Mouse (Mus musculus): ENCODE results near the gene Aars2. TPM values are rescaled to one million over a fixed set of nuclear protein-coding genes. Genes with fewer than 3 reads are reported as not detected.

Gene Aars2
- polyA plus RNA-seq, 1 experiment from 2014 or later = 17.3 TPM

GRCm38 (mm10) chr17:45566031-45566359 is 59.4 kb downstream of the Aars2 start:
- Histone ChIP-seq H3K27me3 (no peaks in the 10 kb centered on the region), H3K9me3 (no peaks in the 10 kb centered on the region), H3K4me1 (peaks cover 44% of the 10 kb centered on the region), H3K4me3 (no peak overlapping the region), H3K9ac (replicated peaks) (no peak overlapping the region), H3K4me2 (replicated peaks) (no peak overlapping the region), H3K36me3 (peaks cover 54% of the 10 kb centered on the region), H3K27ac (replicated peaks) (no peak overlapping the region)
- 77% methylated on average over 1 of the region's 1 CpGs for WGBS
- ATAC-seq (replicated peaks) = no peak

GRCm38 (mm10) chr17:45566360-45567161 is 59.9 kb downstream of the Aars2 start:
- 0 out of 2 replicates have a peak overlapping the region, but pooled peaks have one; percentile 8 for H3K27ac ChIP-seq (replicated peaks)
- no peaks in the 10 kb centered on the region for H3K27me3 ChIP-seq
- no peaks in the 10 kb centered on the region for H3K9me3 ChIP-seq
- peaks cover 59% of the 10 kb centered on the region for H3K36me3 ChIP-seq
- no peak for ATAC-seq (replicated peaks)
- no peak overlapping the region for H3K9ac ChIP-seq (replicated peaks)
- WGBS = 63% methylated on average over 18 of the region's 18 CpGs
- no peak overlapping the region for H3K4me3 ChIP-seq
- peaks cover 50% of the 10 kb centered on the region for H3K4me1 ChIP-seq
- no peak overlapping the region for H3K4me2 ChIP-seq (replicated peaks)

GRCm38 (mm10) chr17:45567162-45567601 is 60.5 kb downstream of the Aars2 start:
- 24% methylated on average over 4 of the region's 4 CpGs for WGBS
- Histone ChIP-seq H3K9me3 (no peaks in the 10 kb centered on the region), H3K9ac (replicated peaks) (no peak overlapping the region), H3K27me3 (no peaks in the 10 kb centered on the region), H3K36me3 (peaks cover 61% of the 10 kb centered on the region), H3K4me1 (peaks cover 55% of the 10 kb centered on the region), H3K27ac (replicated peaks) (0 out of 2 replicates have a peak overlapping the region, but pooled peaks have one; percentile 8), H3K4me3 (no peak overlapping the region), H3K4me2 (replicated peaks) (no peak overlapping the region)
- ATAC-seq (replicated peaks) = no peak

- Histone ChIP-seq H3K4me1 (peaks cover 55% of the 10 kb centered on the region), H3K9ac (replicated peaks) (no peak overlapping the region; the same call in 1 of the 2 replicates)
These were observed 62.3 kb downstream of the Aars2 start for GRCm38 (mm10) chr17:45568990-45569389.

GRCm38 (mm10) chr17:45569999-45570398 is 63.4 kb downstream of the Aars2 start:
- H3K4me3 ChIP-seq = no peak overlapping the region
- H3K36me3 ChIP-seq = peaks cover 61% of the 10 kb centered on the region
- H3K9me3 ChIP-seq = no peaks in the 10 kb centered on the region
- no peak overlapping the region for H3K9ac ChIP-seq (replicated peaks)
- no peak overlapping the region for H3K4me2 ChIP-seq (replicated peaks)
- H3K27ac ChIP-seq (replicated peaks) = no peak overlapping the region
- no peak for ATAC-seq (replicated peaks)
- no peaks in the 10 kb centered on the region for H3K27me3 ChIP-seq
- peaks cover 55% of the 10 kb centered on the region for H3K4me1 ChIP-seq
- WGBS = 77% methylated on average over 4 of the region's 4 CpGs

More at GRCm38 (mm10) chr17:45568990-45569389, 62.3 kb downstream of the Aars2 start:
- 86% methylated on average over 12 of the region's 12 CpGs for WGBS
- Histone ChIP-seq H3K36me3 (peaks cover 61% of the 10 kb centered on the region), H3K9me3 (no peaks in the 10 kb centered on the region), H3K4me3 (no peak overlapping the region), H3K27me3 (no peaks in the 10 kb centered on the region), H3K4me2 (replicated peaks) (no peak overlapping the region), H3K27ac (replicated peaks) (no peak overlapping the region; the same call in 1 of the 2 replicates)
- ATAC-seq (replicated peaks) = no peak

Other genes with a start within 250 kb of the Aars2 start
- gene Cdc5l, start 73.1 kb upstream of the Aars2 start, polyA plus RNA-seq (2015; fragmentation: Nextera tagmentation; extraction: Ambion mirVana) = 69.5 and 74.5 TPM in 2 replicates
- 1.4 and 1.7 TPM in 2 replicates for gene Spats1, start 31.4 kb upstream of the Aars2 start, polyA plus RNA-seq (2015; fragmentation: Nextera tagmentation; extraction: Ambion mirVana)
- 4.7 and 4.8 TPM in 2 replicates for gene Tcte1, start 16.6 kb downstream of the Aars2 start, polyA plus RNA-seq (2015; fragmentation: Nextera tagmentation; extraction: Ambion mirVana)
- 34.5 and 36.2 TPM in 2 replicates for gene Tmem151b, start 42.8 kb downstream of the Aars2 start, polyA plus RNA-seq (2015; fragmentation: Nextera tagmentation; extraction: Ambion mirVana)
- gene Nfkbie, start 48.9 kb downstream of the Aars2 start, polyA plus RNA-seq (2015; fragmentation: Nextera tagmentation; extraction: Ambion mirVana) = 4.2 and 4.6 TPM in 2 replicates
- gene Slc35b2, start 57.0 kb downstream of the Aars2 start, polyA plus RNA-seq (2015; fragmentation: Nextera tagmentation; extraction: Ambion mirVana) = 97.9 and 99.8 TPM in 2 replicates
- 1,627 and 1,637 TPM in 2 replicates for gene Hsp90ab1, start 66.4 kb downstream of the Aars2 start, polyA plus RNA-seq (2015; fragmentation: Nextera tagmentation; extraction: Ambion mirVana)
- gene Slc29a1, start 92.8 kb downstream of the Aars2 start, polyA plus RNA-seq (2015; fragmentation: Nextera tagmentation; extraction: Ambion mirVana) = 62.5 and 63.7 TPM in 2 replicates
- gene Mymx, start 95.3 kb downstream of the Aars2 start, polyA plus RNA-seq (2015; fragmentation: Nextera tagmentation; extraction: Ambion mirVana) = not detected in 2 replicates
- 0.83 and 1.00 TPM in 2 replicates for gene Capn11, start 152.5 kb downstream of the Aars2 start, polyA plus RNA-seq (2015; fragmentation: Nextera tagmentation; extraction: Ambion mirVana)
- 122 and 125 TPM in 2 replicates for gene Mrpl14, start 179.5 kb downstream of the Aars2 start, polyA plus RNA-seq (2015; fragmentation: Nextera tagmentation; extraction: Ambion mirVana)
- gene Tmem63b, start 180.1 kb downstream of the Aars2 start, polyA plus RNA-seq (2015; fragmentation: Nextera tagmentation; extraction: Ambion mirVana) = 124 and 125 TPM in 2 replicates
- gene 1600014C23Rik, start 227.0 kb downstream of the Aars2 start, polyA plus RNA-seq (2015; fragmentation: Nextera tagmentation; extraction: Ambion mirVana) = 0.41 TPM in 1 of 2 replicates, not detected in the other

Data from forebrain, embryonic 15.5 days (tissue).